Mouse (Mus musculus): ENCODE results near the gene Popdc2.

The Popdc2 gene

DNA sequence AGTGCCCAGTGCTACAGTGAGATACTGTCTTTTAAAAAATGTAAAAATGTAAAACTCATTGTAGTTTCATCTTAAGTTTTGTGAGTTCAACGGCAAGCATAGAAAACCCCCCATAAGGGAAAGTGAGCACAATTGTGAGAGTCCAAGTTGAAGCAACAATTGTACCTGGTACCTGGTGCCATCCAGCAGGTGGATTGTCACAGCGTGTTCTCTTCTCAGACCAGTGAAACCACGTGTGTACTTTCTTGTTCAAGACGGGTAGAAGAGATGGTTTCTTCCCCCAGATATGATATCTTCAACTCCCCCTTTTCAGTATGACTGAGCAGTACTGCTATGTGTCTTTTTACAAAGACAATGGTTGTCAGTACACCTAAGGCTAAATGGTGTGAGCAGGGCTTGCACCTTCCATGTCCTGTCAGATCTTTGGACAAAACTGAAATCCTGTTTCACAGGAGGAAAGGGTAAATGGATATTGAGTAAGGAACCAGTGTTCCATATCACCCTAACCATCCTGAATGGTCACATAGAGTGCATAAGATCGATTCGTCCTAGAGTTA lies 3.7 kb upstream of the Popdc2 start:
- no peak for DNase-seq

DNA sequence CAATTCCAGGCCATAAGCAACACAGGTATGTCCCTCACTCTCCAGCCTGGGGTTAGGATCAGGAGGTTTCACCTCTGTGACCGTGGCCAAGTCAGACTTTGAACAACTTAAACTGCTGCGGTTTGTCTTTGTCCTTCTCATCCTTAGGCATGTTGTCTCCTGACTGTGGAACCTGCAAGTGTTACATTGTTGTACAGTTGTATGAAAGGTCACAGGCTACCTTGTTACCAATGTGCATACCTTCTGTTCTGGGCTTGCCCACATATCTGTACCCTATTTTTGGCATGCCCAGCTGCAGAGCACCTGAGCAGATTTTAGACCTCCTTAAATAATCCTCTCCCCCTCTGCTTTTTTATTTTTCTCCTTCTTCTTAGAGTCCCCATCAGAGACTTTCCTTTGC lies 2.8 kb upstream of the Popdc2 start:
- DNase-seq: no peak

DNA sequence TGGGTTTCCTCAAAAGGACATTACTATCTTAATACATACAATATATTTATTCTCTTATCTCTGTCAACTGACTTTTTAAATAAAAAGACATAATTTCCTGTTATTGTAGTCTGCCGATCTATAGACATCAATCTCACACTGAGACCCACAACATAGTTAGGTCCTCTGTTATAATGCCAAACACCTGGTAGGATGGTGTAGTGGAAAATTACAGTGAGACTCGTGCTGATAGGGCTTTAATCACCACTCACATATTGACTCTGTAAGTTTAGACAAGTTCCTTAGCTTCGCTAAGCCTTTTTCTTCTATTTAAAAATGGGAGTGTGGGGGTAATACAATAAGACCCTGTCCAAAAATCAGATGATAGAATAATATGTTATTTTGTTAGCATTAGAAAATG lies 2.2 kb upstream of the Popdc2 start:
- no peak for DNase-seq

DNA sequence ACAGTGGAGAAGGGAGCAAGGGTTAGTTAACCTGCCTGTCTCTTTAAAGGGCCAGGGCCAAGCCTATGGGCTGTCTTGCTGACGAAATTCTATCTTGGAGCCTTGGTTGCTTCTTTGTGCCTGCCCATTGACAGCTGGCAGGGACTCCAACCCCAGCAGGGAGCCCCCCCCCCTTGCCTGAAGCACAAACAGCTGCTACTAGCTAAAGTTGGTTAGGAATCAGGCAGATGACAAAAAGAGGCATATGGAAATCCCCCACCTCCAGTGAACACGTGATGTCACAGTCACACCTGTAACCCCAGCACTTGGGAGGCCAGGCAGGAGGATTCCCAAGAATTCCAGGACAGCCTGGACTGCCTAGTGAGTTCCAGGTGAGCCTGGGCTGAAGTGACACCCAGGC lies 1.7 kb upstream of the Popdc2 start:
- DNase-seq: no peak

DNA sequence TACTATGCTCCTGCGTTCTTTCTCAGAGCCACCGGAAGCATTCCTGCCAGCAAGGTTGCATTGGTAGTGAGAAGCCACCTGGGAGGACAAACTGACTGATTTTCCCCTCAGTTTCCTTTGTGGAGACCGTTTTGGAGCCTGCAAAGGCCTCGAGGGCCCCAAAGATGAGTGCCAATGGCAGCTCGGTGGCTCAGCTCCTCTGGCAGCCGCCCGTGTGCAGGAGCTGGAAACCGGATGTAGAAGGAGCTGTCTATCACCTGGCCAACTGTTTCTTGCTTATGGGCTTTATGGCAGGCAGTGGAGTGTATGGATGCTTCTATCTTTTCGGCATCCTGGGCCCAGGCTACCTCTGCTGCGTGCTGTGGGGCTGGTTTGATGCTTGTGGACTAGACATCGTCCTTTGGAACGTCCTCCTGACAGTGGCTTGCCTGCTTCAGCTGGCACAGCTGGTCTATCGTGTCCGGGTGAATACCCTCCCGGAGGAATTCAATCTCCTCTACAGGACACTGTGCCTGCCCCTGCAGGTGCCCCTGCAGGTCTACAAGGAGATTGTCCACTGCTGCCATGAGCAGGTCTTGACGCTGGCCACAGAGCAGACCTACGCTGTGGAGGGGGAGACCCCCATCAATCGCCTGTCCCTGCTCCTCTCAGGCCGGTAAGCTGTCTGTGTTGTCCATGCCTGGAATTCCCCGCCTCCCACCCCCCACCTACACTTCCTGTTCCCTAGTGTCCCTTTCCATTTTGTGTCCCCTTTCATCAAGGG lies 665 bp downstream of the Popdc2 start:
- DNase-seq: no peak

DNA sequence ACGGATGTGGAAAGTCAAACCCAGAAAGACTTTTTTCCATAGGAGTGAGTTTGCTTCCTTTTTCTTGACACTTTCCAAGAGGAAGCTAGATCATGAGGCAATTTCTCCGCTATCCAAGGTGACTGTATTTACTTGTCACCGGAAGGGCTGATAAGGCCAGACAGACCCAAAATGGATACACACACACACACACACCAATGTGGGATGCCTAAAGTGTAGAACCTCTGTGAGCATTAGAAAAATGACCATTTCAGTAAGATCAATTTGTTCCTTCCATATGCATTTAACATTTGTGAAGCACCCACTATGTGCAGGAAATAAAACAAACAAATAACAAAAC lies 1.2 kb downstream of the Popdc2 start:
- DNase-seq: no peak

DNA sequence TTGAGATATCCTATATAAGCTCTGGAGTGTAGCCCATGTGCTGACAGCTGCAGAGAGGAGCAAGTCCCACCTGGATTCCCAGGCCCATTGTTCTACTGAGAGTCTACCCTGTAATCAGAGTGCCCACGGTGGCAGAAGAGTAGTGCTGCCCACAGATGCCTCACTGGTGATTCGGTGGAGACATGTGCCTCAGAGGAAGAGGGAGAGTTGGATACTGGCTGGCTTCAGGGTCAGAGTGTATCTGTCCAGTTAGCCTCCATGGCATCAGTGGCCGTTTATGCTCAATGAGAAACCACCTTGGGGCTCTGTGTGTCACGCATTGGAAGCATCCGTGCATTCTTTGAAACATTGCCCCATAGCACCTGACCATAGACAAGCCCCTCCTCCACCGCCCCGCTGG lies 1.6 kb downstream of the Popdc2 start:
- no peak for DNase-seq

DNA sequence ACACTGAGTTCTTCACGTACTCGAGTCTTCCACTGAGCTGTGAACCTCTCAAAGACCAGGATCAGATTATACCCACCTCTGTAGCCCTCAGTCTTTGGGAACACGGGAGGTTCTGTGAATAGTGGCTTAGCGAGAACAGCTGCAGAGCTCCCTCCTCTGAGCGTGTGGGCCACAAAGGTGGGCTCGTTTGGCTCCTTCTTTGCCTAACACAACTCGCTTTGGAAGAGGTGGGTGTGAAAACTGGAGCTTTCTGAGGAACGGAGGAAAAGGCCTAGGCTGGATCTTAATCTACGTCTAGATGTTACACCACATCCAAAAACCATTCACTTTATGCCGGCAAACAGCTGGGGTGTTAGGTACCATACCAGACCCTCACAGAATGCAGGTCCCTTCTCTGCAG lies 3.4 kb downstream of the Popdc2 start:
- DNase-seq: no peak

DNA sequence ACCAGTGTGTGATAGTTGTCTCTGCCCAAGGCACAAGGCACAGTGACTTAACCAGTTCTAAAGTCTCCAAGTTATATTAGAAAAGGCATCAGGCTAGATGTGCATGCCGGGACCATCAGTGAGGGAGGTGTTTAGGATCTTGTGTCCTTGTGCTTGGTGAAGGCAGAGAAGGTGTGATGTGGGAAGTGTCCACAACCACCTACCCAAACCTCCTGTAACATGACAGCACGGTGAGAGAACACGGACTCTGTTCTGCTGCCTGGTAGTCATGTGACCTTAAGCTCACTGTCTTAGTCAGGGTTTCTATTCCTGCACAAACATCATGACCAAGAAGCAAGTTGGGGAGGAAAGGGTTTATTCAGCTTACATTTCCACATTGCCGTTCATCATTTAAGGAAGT lies 4.2 kb downstream of the Popdc2 start:
- DNase-seq: no peak

DNA sequence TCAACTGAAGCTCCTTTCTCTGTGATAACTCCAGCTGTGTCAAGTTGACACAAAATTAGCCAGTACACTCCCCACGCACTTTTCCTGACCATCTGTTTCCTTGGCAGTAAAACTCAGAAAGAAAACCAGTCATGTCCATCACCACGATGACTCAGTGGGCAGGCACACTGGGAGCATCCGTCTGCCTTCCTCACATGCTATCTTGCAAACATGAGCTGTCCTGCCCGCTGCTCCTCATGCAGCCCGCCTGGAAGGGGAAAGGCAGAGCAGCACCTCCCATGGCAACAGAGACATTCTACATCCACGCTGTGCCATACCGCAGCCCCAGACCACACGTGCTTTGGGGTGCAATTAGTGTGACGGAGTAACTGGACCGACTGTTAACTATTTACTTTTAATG lies 6.3 kb downstream of the Popdc2 start:
- DNase-seq: peak; percentile 52

DNA sequence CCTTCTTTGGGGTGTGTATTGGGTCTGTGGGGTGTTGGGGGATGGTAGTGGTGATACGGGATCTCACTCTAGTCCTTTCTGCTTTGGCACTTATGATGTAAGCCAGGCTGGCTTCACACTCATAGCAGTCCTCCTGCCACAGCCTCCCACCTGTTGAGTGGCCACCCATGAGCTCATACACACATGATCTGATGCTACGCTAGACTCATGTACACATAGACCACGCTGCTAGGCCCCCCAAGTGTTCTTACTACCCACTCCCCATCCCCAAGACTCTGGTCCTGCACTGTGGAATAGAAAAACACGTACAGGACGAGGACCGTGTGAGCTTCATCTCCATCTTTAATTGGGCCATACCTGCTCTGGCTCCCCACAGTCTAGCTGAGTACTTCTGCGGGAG lies 7.0 kb downstream of the Popdc2 start:
- DNase-seq: no peak

DNA sequence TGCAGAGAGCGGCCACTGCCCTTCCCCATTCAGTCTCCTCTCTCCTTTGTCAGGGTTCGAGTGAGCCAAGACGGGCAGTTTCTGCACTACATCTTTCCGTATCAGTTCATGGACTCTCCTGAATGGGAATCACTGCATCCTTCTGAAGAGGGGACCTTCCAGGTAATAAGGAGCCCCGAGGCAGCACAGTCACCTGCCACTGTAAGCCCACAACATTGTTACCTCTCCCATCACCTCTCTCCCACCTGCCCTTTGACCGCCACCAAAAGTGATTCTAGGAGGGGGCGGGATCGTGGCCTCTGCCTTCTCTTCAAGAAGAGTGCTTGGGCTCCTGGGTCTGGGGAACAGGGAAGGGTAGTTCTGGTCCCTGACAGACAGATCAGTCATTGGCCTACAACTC lies 7.4 kb downstream of the Popdc2 start:
- no peak for DNase-seq

DNA sequence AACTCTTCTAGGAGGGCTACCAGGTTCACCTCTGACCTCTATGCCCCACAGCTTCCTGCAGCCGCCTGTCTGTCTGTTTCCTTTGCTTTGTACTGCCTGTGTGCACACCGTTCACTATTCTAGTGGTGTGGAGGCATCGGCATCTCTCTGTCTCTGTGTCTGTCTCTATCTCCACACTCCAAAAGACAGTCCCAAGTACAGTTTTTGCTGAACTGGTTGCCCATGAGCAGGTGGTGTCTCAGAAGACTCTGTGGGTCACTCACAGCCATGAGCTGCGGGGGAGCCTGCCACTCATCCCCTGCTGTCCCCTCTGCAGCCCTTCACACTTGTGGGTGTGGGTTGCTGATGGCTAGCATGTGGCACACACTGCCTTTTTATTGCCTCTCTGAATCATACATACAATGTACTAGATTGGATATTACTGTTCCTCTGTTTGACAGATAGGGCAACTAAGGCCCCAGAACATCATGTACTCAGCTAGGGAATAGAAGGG lies 8.0 kb downstream of the Popdc2 start:
- no peak for DNase-seq

DNA sequence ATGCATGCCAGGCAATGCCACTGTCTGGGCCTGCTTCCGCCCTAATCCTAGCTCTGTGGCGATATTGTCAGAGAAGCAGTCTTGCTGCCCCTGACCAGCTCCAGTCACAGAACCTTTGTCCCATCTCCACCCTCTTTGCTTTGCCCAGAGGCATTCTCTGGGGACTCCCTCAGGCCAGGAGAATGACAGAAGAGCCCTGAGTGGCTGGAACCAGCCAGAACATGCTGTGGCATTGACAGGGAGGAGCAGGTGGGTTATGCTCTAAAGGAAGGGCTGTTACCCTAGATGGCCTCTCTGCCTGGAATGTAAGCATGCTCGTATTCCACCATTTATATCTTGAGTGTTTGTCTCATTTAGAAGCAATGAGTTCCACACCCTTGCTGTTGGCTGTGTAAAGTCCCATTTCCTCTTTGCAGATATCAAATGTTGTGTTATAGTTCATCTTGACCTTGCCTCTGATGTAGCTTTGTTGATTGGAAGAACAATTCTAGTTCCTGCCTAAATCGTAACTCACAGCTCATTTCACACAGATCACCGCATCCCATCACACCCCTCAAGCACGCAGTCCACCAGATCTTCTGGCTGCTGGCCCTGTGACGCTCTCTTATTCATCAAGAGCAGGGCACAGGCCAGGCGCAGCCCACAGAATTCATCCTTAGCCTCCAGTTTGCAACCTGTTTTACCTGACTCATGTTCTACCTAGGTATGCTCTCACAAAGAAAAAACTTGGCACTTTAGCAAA lies 8.8 kb downstream of the Popdc2 start:
- DNase-seq: no peak

DNA sequence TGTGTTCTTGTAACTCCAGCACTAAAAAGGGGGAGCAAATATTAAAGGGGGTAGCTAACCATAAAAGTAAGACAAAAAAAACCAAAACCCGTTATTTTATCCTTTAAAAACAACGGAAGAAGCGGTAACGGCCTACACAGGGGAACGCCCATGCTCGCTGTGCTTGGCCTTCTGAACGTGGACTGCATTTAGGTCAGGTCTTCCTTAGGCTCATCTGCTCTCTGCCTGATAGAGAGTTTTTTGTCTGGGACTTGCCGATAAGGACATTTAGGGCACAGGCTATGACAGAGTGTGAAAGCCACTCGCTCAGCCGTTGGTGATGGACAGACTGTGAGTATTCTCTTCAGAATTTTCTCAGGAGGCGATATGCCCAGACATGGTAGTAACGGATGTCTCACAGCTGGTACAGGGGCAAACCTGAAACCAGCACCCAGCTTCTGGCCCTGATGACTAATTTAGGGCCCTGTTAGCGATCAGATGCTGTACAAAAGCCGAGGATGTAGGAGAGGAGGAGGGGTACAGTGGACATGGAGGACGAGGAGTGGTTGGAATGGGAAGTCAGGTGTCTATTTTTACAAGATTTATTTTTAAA lies 9.8 kb downstream of the Popdc2 start:
- no peak for DNase-seq

DNA sequence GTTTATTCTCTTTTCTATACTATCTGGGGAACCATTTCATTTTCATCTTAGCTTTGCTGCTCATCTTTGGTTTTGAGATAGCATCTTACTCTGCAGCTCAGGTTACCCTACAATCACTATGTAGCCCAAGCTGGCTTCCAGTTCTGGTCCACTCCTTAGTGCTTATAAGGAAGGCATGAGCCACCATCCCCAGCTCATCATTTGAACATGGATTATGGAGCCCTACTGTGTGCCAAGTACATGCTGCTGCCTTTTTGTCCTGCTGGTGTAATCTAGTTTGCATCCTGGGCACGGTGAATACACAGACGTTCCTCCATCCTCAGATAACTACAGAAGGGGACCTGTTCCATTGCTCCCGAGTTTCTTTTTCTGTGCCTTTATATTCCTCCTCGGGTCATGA lies 10.9 kb downstream of the Popdc2 start:
- DNase-seq: no peak

DNA sequence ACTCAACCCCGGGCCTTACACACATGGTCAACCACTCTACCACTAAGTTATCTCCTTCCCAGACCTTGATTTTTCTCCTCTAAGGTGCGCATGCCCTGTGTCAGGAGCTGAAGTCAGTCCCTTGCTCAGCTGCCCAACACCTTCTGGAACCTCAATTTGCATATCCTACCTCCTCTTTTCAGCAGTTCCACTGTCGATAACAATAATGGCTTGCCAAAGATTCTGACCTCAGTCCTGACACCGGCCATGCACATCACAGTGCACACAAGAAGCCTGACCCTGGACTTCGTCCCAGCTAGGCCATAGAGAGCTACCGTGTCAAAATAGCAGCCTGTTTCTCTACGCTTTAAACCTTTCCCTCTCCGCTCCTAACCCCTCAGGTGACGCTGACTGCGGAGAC lies 11.4 kb downstream of the Popdc2 start:
- DNase-seq: no peak

DNA sequence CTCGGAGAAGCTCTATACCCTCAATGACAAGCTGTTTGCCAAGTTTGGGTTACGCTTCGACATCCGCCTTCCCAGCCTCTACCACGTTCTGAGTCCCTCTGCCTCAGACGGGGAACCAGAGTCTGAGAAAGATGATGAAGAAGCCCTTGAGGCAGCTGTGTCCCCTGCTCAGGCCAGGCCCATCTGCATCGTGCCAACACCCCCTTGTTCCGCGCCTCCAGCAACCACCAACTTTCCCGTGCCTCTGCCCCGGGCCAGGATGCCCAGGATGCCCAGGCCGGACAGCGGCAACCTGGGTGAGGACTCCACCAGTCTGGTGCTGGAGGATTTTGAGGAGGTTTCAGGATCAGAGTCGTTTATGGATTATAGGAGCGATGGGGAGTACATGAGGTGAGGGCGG lies 11.9 kb downstream of the Popdc2 start:
- no peak for DNase-seq

DNA sequence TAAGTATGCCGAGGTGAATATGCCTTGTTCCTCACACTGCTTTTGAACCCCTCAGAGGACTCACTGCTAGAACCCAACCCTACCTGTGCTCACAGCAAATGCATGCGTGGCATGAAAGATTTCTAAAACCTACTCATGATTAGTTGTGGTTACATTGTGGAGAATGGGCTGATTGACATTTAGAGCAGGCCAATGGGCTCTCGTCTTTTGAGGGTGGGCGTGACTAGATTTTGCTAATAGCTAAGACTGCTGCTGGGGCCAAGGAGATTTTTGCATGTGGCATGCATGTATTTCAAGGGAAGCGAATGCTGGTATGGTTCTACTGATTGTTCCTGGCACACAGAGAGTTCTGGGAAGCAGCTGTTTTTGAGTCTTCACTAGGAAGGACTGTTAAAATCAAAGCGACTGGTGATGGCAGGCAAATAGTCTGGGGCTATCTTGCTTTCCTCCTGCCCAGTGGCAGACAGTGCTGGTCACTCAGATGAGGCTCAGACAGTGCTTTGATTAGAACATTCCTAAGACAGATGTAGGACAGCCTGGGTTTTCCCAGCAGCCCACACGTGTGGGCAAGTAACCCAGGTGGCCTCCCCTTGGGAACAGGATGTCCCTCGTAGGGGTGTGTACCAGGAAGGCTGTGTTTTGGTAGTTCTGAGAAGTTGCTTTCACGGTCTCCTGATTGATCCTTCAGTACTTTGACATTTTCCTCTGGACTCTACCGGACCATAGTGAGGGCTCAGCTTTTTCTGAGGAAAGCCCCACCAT lies 12.6 kb downstream of the Popdc2 start:
- no peak for DNase-seq

DNA sequence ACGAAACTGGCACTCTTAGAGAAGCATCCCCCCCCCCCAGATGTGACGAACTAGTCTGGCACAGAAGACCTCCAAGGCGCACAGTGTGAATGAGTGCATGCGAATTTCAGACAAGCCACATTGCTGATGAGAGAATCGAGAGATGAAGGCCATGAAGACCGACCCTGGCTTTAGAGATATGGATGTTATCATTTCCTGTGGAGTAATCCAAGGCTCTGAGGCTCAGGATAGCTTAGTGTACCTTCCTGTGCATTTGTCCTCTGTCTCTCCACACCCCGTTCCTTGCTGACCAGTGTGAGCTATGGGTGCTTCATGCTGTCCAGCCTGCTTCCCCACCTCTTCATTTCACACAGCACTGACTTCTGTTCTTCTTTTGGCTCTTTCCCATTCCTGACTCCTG lies 13.2 kb downstream of the Popdc2 start:
- no peak for DNase-seq

DNA sequence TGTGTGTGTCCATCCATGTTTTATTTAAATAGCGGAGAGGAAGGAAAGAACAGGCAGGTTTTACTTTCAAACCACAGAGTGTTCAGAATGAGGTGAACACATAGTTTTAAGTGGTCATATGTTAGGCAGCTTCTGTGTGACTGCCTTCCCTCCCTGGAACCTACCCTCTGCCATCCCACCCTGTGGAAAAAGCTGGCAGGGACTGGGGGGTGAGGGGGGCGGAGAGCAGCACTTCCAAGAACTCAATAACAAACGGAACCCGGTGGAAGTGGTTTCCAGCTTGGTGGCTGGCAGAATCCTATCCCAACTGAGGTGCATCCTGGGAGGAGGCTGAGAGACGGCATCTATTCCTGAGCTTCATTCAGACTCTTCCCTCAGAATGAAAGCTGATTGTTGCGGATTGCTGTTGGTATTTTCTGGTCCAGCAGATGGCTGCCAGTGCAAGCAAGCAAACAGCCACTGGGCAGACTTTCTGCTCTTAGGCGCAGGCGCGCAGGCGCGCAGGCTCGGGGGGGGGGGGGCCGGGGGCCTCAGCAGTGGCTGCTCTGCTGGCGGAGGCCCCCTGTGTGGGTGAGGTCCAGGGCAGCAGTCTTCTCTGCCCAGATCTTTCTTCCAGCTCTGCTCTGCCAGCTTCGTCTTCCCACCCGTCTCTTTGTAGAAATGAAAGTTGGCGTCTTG lies 14.3 kb downstream of the Popdc2 start:
- peak; percentile 43 for DNase-seq

DNA sequence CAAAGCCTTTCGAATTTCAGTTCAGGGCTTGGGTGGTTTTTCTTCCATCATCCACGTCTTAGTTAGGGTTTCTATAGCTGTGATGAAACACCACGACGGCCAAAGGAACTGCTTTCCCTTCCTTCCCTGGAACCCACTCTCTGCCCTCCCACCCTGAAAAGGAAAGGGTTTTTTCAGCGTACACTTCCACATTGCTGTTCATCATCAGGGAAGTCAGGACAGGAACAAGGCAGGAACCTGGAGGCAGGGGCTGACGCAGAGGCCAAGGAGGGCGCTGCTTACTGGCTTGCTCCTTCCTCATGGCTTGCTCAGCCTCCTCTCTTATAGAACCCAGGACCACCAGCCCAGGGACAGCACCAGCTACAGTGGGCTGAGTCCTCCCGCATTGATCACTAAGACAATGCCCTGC lies 14.8 kb downstream of the Popdc2 start:
- no peak for DNase-seq

DNA sequence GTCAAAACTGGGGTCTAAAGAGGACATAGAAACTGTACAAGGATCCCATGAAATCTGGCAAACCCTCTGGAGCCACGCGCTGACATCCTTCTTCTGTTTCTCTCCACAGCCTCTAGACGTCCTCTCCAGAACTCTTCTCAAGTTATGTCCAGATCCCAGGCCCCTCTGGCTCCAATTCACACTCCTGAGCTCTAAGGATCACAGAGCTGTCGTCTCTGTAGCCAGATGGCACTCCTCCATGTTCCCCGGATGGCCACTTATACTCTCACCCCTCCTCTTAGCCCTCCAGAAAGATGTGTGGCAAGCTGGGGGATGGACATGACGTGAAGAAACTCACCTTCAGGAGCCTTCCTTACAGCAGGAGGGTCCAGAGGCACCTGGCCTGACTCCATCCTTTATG lies 15.5 kb downstream of the Popdc2 start:
- DNase-seq: no peak
